13 mouse cellular contexts compared by ENCODE assay signal in genomic region chr16:21646496-21646895, GRCm38 (mm10).
"Had no signal": no experiment of that assay in that cellular context is flagged by ENCODE, and none has a peak within 500 bp of the region (broad histone marks: within the 10 kb centered on the region; RNA-seq: fewer than 3 reads in every experiment).

No protein-coding gene starts in this region.

- DNase-seq: kidney, adult 8-10 months; kidney, postnatal 25 days; lung, adult 2 months; lung, postnatal 36 days; right cerebral cortex, postnatal 14 days; thymus, adult 2 months; thymus, postnatal 25 days had no signal

- H3K9me3 ChIP-seq: limb, embryonic 12.5 days; liver, embryonic 15.5 days; neural tube, embryonic 12.5 days; stomach, embryonic 15.5 days had no signal

- H3K27me3 ChIP-seq: limb, embryonic 12.5 days; liver, embryonic 15.5 days; neural tube, embryonic 12.5 days; stomach, embryonic 15.5 days had no signal

- H3K36me3 ChIP-seq: limb, embryonic 12.5 days; liver, embryonic 15.5 days; stomach, embryonic 15.5 days had no signal

- H3K27ac ChIP-seq: left cerebral cortex, adult 2 months; limb, embryonic 12.5 days; liver, embryonic 15.5 days; neural tube, embryonic 12.5 days; stomach, embryonic 15.5 days had no signal

- H3K9ac ChIP-seq: limb, embryonic 12.5 days; liver, embryonic 15.5 days; neural tube, embryonic 12.5 days; stomach, embryonic 15.5 days had no signal

- H3K4me3 ChIP-seq: left cerebral cortex, adult 2 months; limb, embryonic 12.5 days; liver, embryonic 15.5 days; neural tube, embryonic 12.5 days; stomach, embryonic 15.5 days had no signal

- H3K4me2 ChIP-seq: limb, embryonic 12.5 days; liver, embryonic 15.5 days; neural tube, embryonic 12.5 days; stomach, embryonic 15.5 days had no signal

- ATAC-seq: lung, postnatal 0 days had no signal
